Mouse (Mus musculus) forebrain, postnatal 0 days (tissue): ENCODE results near the gene Fnbp1l. TPM values are rescaled to one million over a fixed set of nuclear protein-coding genes. Genes with fewer than 3 reads are reported as not detected.

Experiments
- ATAC-seq: fragments of 200-750 bp; cut with Nextera tagmentation; 2 replicates; pipeline ENCODE4 v1.8.0; 2017; ENCODE audit warnings: mild to moderate bottlenecking, moderate library complexity
- DNase-seq: peaks from one replicate; pipeline ENCODE4 v3.0.0-alpha.2; 2015
- H3K27ac ChIP-seq: fragments of 300-500 bp; sonication (generic); 2 replicates; pipeline ENCODE4 v1.5.1; 2014; ENCODE audit warnings: low read depth, mild to moderate bottlenecking, antibody characterized with exemption, low read length, moderate library complexity, mixed read lengths
- H3K27me3 ChIP-seq: fragments of 300-500 bp; sonication (generic); 2 replicates; pipeline ENCODE4 v1.6.1; 2014; ENCODE audit warnings: mild to moderate bottlenecking, low read length, mixed read lengths; ENCODE audit not compliant: insufficient read depth
- H3K36me3 ChIP-seq: fragments of 300-500 bp; sonication (generic); 2 replicates; pipeline ENCODE4 v1.6.1; 2014; ENCODE audit warnings: mild to moderate bottlenecking, moderate library complexity; ENCODE audit not compliant: insufficient read depth
- H3K4me1 ChIP-seq: fragments of 300-500 bp; sonication (generic); 2 replicates; pipeline ENCODE4 v1.6.1; 2014; ENCODE audit warnings: antibody characterized with exemption; ENCODE audit not compliant: insufficient read depth
- H3K4me2 ChIP-seq: fragments of 300-500 bp; sonication (generic); 2 replicates; pipeline ENCODE4 v1.6.1; 2014; ENCODE audit warnings: low read depth, mild to moderate bottlenecking, moderate library complexity
- H3K4me3 ChIP-seq: fragments of 300-500 bp; sonication (generic); 2 replicates; pipeline ENCODE4 v1.5.1; 2014; ENCODE audit warnings: low read depth, low read length, mixed read lengths
- H3K9ac ChIP-seq: fragments of 300-500 bp; sonication (generic); 2 replicates; pipeline ENCODE4 v1.6.1; 2014; ENCODE audit warnings: mild to moderate bottlenecking
- H3K9me3 ChIP-seq: fragments of 300-500 bp; sonication (generic); 2 replicates; pipeline ENCODE4 v1.6.1; 2016; ENCODE audit warnings: low read length
- CTCF ChIP-seq: sonication (generic); IDR thresholded peaks from 2 replicates; pipeline ENCODE4 v1.5.1; 2016; ENCODE audit warnings: antibody characterized with exemption, control low read depth, low read depth
- WGBS: fragments of 180-500 bp; shearing (Covaris S2); extraction: QIAGEN DNeasy Blood & Tissue Kit; methylation state at CpG from one replicate; pipeline ENCODE4 v1.1.7; 2014; 5-methylcytosine and 5-hydroxymethylcytosine counted together
- polyA plus RNA-seq: library from polyadenylated mRNA; unstranded; fragments of >200 nt; fragmentation: Nextera tagmentation; extraction: Ambion mirVana; gene quantifications from 2 replicates; pipeline ENCODE4 v1.2.1, GENCODE M21; 2015
- total RNA-seq: library from RNA; depleted of rRNA; stranded (reverse); fragments of >200 nt; gene quantifications from 2 replicates; pipeline ENCODE4 v1.2.3, GENCODE M21; 2014; rRNA removed

The Fnbp1l gene
- total RNA-seq (161 and 203 TPM in 2 replicates), polyA plus RNA-seq (163 and 220 TPM in 2 replicates)

DNA sequence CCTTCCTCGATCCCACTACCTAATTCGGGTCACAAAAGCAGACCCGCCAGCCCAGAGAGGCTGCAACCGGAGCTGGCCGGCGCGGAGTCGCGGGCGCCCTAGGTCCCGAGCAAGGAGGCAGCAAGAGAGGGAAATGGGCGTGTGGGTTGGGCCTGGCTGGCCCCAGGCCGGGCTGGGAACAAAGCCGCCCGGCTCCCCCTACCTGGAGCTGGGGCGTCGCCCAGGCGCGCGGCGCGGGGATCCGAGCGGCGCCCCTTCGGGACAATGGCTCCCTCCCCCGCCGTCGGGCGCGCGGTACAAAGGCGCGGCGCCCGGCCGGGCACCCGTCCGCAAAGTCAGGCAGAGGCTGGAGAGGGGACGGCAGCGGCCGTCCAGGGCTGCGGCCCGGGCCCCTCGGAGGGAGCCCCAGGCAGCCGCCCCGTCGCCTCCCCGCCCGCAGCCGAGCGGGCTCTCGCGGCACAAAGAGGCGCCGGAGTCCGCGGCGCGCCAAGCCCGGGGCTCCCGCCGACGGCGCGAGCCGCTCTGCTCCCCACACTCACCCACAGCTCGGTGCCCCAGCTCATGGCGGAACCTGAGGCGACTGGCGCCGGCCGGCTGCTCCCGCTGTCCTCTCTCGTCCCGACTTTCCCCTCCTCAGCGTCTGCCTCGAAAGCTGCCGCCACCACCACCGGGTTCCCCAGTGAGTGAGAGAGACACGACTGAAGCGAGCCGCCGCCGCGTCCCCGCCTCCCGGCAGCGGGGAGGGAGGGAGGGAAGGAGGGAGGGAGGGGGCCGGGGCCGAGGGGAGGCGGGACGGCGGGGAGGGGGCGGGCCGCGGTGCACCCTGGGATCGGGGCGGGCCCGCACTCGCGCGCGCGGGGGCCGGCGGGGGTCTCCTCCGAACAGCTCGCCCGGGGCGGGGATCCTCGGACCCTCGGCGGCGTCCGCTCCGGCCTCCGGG is at the start of gene Fnbp1l:
TSS of gene Fnbp1l (minus strand) at position 725 of the 940 bp plus-strand sequence.
- H3K27ac ChIP-seq, result peak within 1 kb of the TSS; percentile 100
- H3K27me3 ChIP-seq, result no peaks in the 10 kb centered on the region
- TF ChIP-seq CTCF, result no peak
- peak; percentile 83 for ATAC-seq
- H3K4me1 ChIP-seq, result peaks cover 20% of the 10 kb centered on the region; the same call in 1 of the 2 replicates
- WGBS, result 5% methylated on average over 102 of the region's 118 CpGs
- no peaks in the 10 kb centered on the region for H3K9me3 ChIP-seq
- peak; percentile 93 for DNase-seq
- H3K4me3 ChIP-seq, result peak within 1 kb of the TSS; percentile 99
- peak within 1 kb of the TSS; percentile 64 for H3K4me2 ChIP-seq
- no peaks in the 10 kb centered on the region for H3K36me3 ChIP-seq
- H3K9ac ChIP-seq, result peak within 1 kb of the TSS; percentile 99

DNA sequence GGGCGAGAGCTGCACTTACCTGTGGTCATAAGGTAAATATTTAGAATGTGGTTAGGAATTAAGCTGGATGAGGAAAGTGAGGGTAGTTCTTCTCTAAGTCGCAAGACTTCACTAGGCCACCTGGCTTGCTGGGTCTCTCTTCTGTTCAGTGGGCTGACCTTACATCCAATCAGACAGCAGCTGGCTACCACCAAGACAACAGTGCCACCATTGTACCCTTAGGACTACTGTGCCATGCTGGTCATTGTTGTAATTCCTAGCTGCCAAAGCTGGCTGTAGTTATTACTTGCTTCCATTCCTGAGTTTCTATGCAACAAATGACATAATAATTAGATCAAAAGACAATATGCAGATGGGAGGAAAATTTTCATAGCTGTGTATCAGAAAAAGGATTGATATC is 41.3 kb upstream of the Fnbp1l start:
- Histone ChIP-seq H3K27me3 (no peaks in the 10 kb centered on the region), H3K4me1 (no peaks in the 10 kb centered on the region), H3K9ac (no peak overlapping the region), H3K9me3 (no peaks in the 10 kb centered on the region), H3K27ac (no peak overlapping the region), H3K4me2 (no peak overlapping the region), H3K4me3 (no peak overlapping the region), H3K36me3 (no peaks in the 10 kb centered on the region)
- ATAC-seq (no peak), DNase-seq (no peak)
- WGBS, result 88% methylated on average over 2 of the region's 2 CpGs
- no peak for TF ChIP-seq CTCF

GRCm38 (mm10) chr3:122659261-122659917 is 39.9 kb upstream of the Fnbp1l start:
- no peaks in the 10 kb centered on the region for H3K9me3 ChIP-seq
- TF ChIP-seq CTCF, result no peak
- WGBS, result 89% methylated on average over 5 of the region's 5 CpGs
- no peaks in the 10 kb centered on the region for H3K36me3 ChIP-seq
- no peak overlapping the region for H3K27ac ChIP-seq
- no peaks in the 10 kb centered on the region for H3K4me1 ChIP-seq
- ATAC-seq, result no peak
- no peak overlapping the region for H3K4me2 ChIP-seq
- H3K9ac ChIP-seq, result no peak overlapping the region
- H3K4me3 ChIP-seq, result no peak overlapping the region
- DNase-seq, result no peak
- H3K27me3 ChIP-seq, result no peaks in the 10 kb centered on the region

GRCm38 (mm10) chr3:122647195-122647837 is 27.8 kb upstream of the Fnbp1l start:
- no peak for DNase-seq
- WGBS, result 65% methylated on average over 13 of the region's 13 CpGs
- Histone ChIP-seq H3K27ac (no peak overlapping the region), H3K4me2 (no peak overlapping the region), H3K9ac (no peak overlapping the region), H3K4me1 (no peaks in the 10 kb centered on the region), H3K36me3 (no peaks in the 10 kb centered on the region), H3K4me3 (no peak overlapping the region), H3K9me3 (no peaks in the 10 kb centered on the region), H3K27me3 (no peaks in the 10 kb centered on the region)
- no peak for TF ChIP-seq CTCF
- ATAC-seq, result no peak

- ATAC-seq (no peak), DNase-seq (no peak)
- no peak overlapping the region for H3K27ac ChIP-seq
- no peaks in the 10 kb centered on the region for H3K36me3 ChIP-seq
- H3K9ac ChIP-seq, result no peak overlapping the region
- H3K9me3 ChIP-seq, result no peaks in the 10 kb centered on the region
- no peak overlapping the region for H3K4me2 ChIP-seq
- H3K4me3 ChIP-seq, result no peak overlapping the region
- no peaks in the 10 kb centered on the region for H3K4me1 ChIP-seq
- no peaks in the 10 kb centered on the region for H3K27me3 ChIP-seq
- TF ChIP-seq CTCF, result no peak
Measured at GRCm38 (mm10) chr3:122640286-122640685, 20.8 kb upstream of the Fnbp1l start.

- DNase-seq, result no peak
- H3K36me3 ChIP-seq, result no peaks in the 10 kb centered on the region
- no peak overlapping the region for H3K9ac ChIP-seq
- ATAC-seq, result no peak
- no peak overlapping the region for H3K27ac ChIP-seq
- H3K4me2 ChIP-seq, result no peak overlapping the region
- WGBS, result 73% methylated on average over 2 of the region's 2 CpGs
- TF ChIP-seq CTCF, result no peak
- H3K4me1 ChIP-seq, result no peaks in the 10 kb centered on the region
- no peak overlapping the region for H3K4me3 ChIP-seq
- H3K9me3 ChIP-seq, result no peaks in the 10 kb centered on the region
- H3K27me3 ChIP-seq, result no peaks in the 10 kb centered on the region
Measured at GRCm38 (mm10) chr3:122639197-122639475, 19.6 kb upstream of the Fnbp1l start.
